Mouse (Mus musculus): ENCODE measurements around the gene Rab40c. TPM values are rescaled to one million over a fixed set of nuclear protein-coding genes. Genes with fewer than 3 reads are reported as not detected.

The Rab40c gene
- total and polyA plus RNA-seq, 2 experiments from 2014 or later = 31.4 to 46.1 TPM

DNA sequence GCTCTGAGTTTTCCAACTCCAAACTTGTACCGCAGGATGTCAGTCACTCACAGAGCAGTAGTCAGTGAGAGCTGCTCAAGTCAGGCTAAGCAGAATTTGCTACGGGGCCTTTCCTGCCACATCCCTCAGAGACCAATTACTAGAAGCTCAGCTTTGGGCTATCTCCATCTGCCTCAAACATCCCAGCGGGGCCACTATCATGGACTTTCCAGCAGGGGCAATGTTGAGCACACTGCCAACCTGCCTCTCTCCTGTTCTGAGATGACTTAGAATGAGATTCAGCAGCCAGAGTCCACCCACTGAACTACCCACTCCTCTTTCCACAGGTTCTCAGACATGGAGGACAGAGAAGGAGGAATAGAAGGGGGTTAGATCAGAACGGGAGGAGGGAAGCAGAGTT lies 33.9 kb downstream of the Rab40c start:
- DNase-seq = no peak
- Histone ChIP-seq H3K27ac (ENCODE audit: low read depth, low read length) (no peak overlapping the region), H3K9ac (no peak overlapping the region), H3K9me3 (ENCODE audit: low read length) (no peaks in the 10 kb centered on the region), H3K36me3 (ENCODE audit: insufficient read depth) (peaks cover 33% of the 10 kb centered on the region), H3K4me3 (ENCODE audit: low read depth, low read length) (no peak overlapping the region), H3K4me1 (ENCODE audit: insufficient read depth) (no peaks in the 10 kb centered on the region), H3K27me3 (ENCODE audit: insufficient read depth, low read length) (no peaks in the 10 kb centered on the region), H3K4me2 (ENCODE audit: low read depth) (no peak overlapping the region)
- WGBS = 57% methylated on average over 4 of the region's 4 CpGs
- TF ChIP-seq CTCF (IDR thresholded peaks at IDR 0.05; ENCODE audit: low read depth) = peak; percentile 60
- ATAC-seq = no peak

DNA sequence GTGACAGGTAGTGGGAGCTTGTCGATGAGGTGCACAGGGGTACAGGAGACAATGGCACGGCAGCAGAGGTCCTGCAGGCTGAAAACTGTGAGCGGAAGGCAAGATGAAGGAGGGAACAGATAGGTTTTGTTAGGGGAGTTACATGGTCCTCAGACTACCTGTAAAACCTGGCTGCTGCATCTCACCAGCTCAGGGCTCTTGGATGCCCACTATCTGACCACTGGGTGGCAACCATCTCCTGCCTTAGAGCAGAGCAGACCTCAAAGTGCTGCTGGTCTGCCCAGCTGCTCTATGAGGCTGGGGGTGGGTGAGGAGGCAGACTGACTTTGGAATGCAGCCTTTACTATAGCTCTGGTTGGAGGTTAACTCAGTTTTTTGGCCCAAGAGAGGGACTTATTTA lies 35.7 kb downstream of the Rab40c start:
- no peak overlapping the region for H3K9ac ChIP-seq
- H3K27me3 ChIP-seq (ENCODE audit: insufficient read depth, low read length) = no peaks in the 10 kb centered on the region
- H3K4me2 ChIP-seq (ENCODE audit: low read depth) = no peak overlapping the region
- 96% methylated on average over 3 of the region's 3 CpGs for WGBS
- DNase-seq (no peak), ATAC-seq (no peak)
- TF ChIP-seq CTCF (IDR thresholded peaks at IDR 0.05; ENCODE audit: low read depth) = peak; percentile 35; the same call in 1 of the 2 replicates
- peaks cover 26% of the 10 kb centered on the region for H3K36me3 ChIP-seq (ENCODE audit: insufficient read depth)
- no peak overlapping the region for H3K27ac ChIP-seq (ENCODE audit: low read depth, low read length)
- H3K4me1 ChIP-seq (ENCODE audit: insufficient read depth) = no peaks in the 10 kb centered on the region
- H3K4me3 ChIP-seq (ENCODE audit: low read depth, low read length) = no peak overlapping the region
- no peaks in the 10 kb centered on the region for H3K9me3 ChIP-seq (ENCODE audit: low read length)

DNA sequence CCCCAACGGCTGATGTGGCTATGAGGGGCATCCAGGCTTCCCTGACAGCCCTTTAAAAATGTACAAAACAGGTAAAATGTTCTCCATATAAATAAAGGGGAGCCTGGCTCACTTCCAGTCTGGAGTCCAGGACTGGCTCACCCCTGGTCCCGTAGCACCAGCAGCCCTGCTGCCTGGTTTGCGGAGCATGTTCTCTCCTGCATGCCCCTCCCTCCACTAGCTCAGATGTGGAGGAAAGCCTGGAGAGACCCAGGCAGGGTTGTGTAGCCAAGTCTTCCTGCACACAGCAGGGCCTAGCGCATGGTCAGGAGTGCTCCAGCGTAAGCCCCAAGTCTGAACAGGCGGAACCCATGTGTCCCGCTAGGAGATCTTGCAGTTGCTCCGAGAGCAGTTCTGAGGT lies 36.3 kb downstream of the Rab40c start:
- Histone ChIP-seq H3K9me3 (ENCODE audit: low read length) (no peaks in the 10 kb centered on the region), H3K27ac (ENCODE audit: low read depth, low read length) (no peak overlapping the region), H3K4me1 (ENCODE audit: insufficient read depth) (no peaks in the 10 kb centered on the region), H3K4me2 (ENCODE audit: low read depth) (no peak overlapping the region), H3K9ac (no peak overlapping the region), H3K27me3 (ENCODE audit: insufficient read depth, low read length) (no peaks in the 10 kb centered on the region), H3K4me3 (ENCODE audit: low read depth, low read length) (no peak overlapping the region), H3K36me3 (ENCODE audit: insufficient read depth) (peaks cover 29% of the 10 kb centered on the region)
- ATAC-seq (no peak), DNase-seq (no peak)
- 79% methylated on average over 8 of the region's 8 CpGs for WGBS
- TF ChIP-seq CTCF (IDR thresholded peaks at IDR 0.05; ENCODE audit: low read depth) = no peak

DNA sequence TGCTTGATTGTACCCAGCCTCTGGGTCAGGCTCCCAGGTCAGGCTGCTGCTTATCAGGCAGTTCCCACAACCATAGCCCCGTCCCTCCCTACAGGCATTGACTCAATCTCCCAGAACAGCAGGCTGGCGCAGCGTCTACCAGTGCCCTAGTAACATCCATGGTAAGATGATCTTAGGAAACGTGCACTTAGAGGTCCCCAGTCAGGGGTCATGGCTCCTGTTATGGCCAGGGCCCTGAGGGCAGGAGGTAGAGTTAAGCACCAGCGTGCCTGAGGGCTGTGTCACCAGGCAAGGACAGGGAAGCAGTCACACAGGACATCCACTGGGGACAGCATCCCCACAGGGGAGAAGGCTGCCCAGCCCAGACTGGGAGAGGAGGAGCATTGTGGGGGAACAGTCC lies 37.2 kb downstream of the Rab40c start:
- Histone ChIP-seq H3K4me3 (ENCODE audit: low read depth, low read length) (no peak overlapping the region), H3K27me3 (ENCODE audit: insufficient read depth, low read length) (no peaks in the 10 kb centered on the region), H3K36me3 (ENCODE audit: insufficient read depth) (peaks cover 36% of the 10 kb centered on the region), H3K27ac (ENCODE audit: low read depth, low read length) (no peak overlapping the region), H3K9me3 (ENCODE audit: low read length) (no peaks in the 10 kb centered on the region), H3K9ac (no peak overlapping the region), H3K4me2 (ENCODE audit: low read depth) (no peak overlapping the region), H3K4me1 (ENCODE audit: insufficient read depth) (no peaks in the 10 kb centered on the region)
- 49% methylated on average over 5 of the region's 5 CpGs for WGBS
- ATAC-seq (peak; percentile 30), DNase-seq (no peak)
- TF ChIP-seq CTCF (IDR thresholded peaks at IDR 0.05; ENCODE audit: low read depth) = no peak; the same call in 1 of the 2 replicates

DNA sequence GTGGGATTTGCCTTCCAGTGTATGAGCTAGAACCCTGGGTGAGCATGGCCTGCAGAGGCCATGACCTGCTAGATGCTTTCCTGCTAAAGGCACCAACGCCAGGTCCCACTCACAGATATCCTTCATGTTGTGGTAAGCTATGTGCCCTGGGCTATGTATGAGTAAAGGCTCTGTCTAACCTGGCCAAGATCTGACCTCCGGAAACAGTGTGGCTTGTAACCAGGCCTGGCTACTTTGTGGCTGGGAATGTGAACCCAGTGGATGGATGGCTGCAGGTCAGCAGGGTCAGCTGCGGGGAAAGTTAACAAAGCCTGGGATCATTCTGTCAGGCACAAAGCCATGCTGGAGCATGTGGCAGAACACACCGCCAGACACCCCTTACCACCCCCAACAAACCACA lies 37.8 kb downstream of the Rab40c start:
- ATAC-seq (no peak), DNase-seq (no peak)
- WGBS = 44% methylated on average over 4 of the region's 4 CpGs
- H3K9me3 ChIP-seq (ENCODE audit: low read length) = no peaks in the 10 kb centered on the region
- no peak overlapping the region for H3K9ac ChIP-seq
- no peaks in the 10 kb centered on the region for H3K27me3 ChIP-seq (ENCODE audit: insufficient read depth, low read length)
- peaks cover 36% of the 10 kb centered on the region for H3K36me3 ChIP-seq (ENCODE audit: insufficient read depth)
- no peak for TF ChIP-seq CTCF (IDR thresholded peaks at IDR 0.05; ENCODE audit: low read depth)
- H3K4me3 ChIP-seq (ENCODE audit: low read depth, low read length) = no peak overlapping the region
- no peak overlapping the region for H3K4me2 ChIP-seq (ENCODE audit: low read depth)
- H3K4me1 ChIP-seq (ENCODE audit: insufficient read depth) = 0 out of 2 replicates have a peak, but pooled peaks cover 5% of the 10 kb centered on the region
- no peak overlapping the region for H3K27ac ChIP-seq (ENCODE audit: low read depth, low read length)

DNA sequence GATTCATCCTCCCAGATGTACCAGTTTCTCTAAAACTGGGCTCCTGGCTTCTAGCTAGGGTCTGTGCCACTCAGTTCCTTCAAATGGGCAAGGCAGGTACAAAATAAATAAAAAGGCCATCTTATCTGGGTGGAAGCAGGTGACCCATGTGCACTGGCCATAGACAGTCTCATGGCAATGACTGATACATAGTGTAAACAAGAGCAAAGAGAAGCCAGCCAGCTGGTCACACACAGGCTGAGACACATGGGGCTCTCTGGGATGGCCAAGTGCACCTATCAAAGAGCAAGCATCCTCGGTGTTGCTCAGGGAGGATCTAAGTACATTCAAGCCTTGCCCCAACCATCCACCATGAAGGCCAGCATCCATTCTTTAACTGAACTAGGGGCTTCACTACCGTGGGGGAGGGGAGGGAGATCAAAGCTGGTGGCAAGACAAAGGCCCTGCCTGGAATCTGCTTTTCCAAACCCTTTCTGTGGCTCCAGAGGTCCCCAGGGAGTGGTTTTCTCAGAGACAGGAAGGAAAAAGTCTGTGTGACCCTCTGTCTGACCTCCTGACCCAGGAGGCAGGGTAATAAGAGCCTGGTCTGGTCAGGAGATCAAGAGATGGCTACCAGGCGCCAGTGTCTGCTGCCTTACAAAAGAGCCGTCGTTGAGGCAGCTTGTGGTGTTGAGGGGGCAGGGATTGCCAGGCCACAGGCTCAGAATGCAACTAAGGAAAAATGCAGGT lies 38.5 kb downstream of the Rab40c start:
- Histone ChIP-seq H3K27me3 (ENCODE audit: insufficient read depth, low read length) (no peaks in the 10 kb centered on the region), H3K27ac (ENCODE audit: low read depth, low read length) (no peak overlapping the region), H3K9ac (no peak overlapping the region), H3K4me1 (ENCODE audit: insufficient read depth) (peaks cover 10% of the 10 kb centered on the region; the same call in 1 of the 2 replicates), H3K4me3 (ENCODE audit: low read depth, low read length) (no peak overlapping the region), H3K36me3 (ENCODE audit: insufficient read depth) (peaks cover 36% of the 10 kb centered on the region), H3K9me3 (ENCODE audit: low read length) (no peaks in the 10 kb centered on the region), H3K4me2 (ENCODE audit: low read depth) (no peak overlapping the region)
- WGBS = 6% methylated on average over 5 of the region's 5 CpGs
- DNase-seq (no peak), ATAC-seq (no peak)
- no peak for TF ChIP-seq CTCF (IDR thresholded peaks at IDR 0.05; ENCODE audit: low read depth)

DNA sequence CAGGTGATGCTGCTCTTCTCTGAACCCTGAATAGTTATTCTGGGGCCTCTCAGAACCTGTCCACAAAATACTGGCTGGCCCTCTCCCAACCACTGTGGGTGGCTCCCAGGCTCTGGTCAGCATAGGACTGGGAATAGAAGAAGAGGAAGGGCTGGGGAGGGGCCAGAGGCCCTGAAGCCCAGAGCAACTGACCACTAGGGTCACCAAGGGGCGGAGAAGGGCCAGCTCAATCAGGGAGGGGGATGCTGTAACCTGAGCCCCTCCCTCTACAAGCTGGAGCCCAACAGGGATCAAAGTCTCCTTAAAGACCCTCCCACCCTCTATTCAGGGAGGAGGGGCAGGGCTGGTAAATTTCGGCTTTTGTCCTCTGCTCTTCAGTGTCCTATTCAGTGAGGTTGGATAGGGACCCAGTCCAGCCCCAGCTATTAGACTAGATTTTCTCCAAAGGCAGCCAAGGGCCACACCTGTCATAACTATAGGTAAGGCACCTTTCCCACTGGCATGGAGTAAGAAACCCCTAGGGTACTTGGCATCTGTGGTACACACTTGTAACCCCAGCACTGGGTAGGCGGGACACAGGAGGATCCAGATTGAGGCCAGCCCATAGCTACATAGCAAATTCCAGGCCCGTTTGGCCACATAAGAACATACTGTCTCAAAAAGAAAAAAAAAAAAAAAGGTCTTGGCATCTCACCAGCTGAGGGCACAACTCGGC lies 39.2 kb downstream of the Rab40c start, which contains the start of gene Wfikkn1:
TSS of gene Wfikkn1 (minus strand) at position 663 of the 715 bp plus-strand sequence.
- TF ChIP-seq CTCF (IDR thresholded peaks at IDR 0.05; ENCODE audit: low read depth) = no peak
- ATAC-seq = no peak
- no peaks in the 10 kb centered on the region for H3K9me3 ChIP-seq (ENCODE audit: low read length)
- H3K27ac ChIP-seq (ENCODE audit: low read depth, low read length) = no peak within 1 kb of the TSS
- no peak within 1 kb of the TSS for H3K9ac ChIP-seq
- H3K4me2 ChIP-seq (ENCODE audit: low read depth) = no peak within 1 kb of the TSS
- H3K4me3 ChIP-seq (ENCODE audit: low read depth, low read length) = no peak within 1 kb of the TSS
- H3K36me3 ChIP-seq (ENCODE audit: insufficient read depth) = peaks cover 36% of the 10 kb centered on the region
- H3K4me1 ChIP-seq (ENCODE audit: insufficient read depth) = peaks cover 12% of the 10 kb centered on the region; the same call in 1 of the 2 replicates
- no peak for DNase-seq
- WGBS = 37% methylated on average over 5 of the region's 5 CpGs
- no peaks in the 10 kb centered on the region for H3K27me3 ChIP-seq (ENCODE audit: insufficient read depth, low read length)

Data from forebrain, postnatal 0 days (tissue).